Mouse (Mus musculus): ENCODE data around the gene Opcml. TPM values are rescaled to one million over a fixed set of nuclear protein-coding genes. Genes with fewer than 3 reads are reported as not detected.
A peak's percentile ranks its signal among the peaks of the same experiment; 100 is the strongest.

Opcml gene
- polyA plus RNA-seq (2015; fragmentation: Nextera tagmentation; extraction: Ambion mirVana), result 13.5 and 18.1 TPM in 2 replicates

DNA sequence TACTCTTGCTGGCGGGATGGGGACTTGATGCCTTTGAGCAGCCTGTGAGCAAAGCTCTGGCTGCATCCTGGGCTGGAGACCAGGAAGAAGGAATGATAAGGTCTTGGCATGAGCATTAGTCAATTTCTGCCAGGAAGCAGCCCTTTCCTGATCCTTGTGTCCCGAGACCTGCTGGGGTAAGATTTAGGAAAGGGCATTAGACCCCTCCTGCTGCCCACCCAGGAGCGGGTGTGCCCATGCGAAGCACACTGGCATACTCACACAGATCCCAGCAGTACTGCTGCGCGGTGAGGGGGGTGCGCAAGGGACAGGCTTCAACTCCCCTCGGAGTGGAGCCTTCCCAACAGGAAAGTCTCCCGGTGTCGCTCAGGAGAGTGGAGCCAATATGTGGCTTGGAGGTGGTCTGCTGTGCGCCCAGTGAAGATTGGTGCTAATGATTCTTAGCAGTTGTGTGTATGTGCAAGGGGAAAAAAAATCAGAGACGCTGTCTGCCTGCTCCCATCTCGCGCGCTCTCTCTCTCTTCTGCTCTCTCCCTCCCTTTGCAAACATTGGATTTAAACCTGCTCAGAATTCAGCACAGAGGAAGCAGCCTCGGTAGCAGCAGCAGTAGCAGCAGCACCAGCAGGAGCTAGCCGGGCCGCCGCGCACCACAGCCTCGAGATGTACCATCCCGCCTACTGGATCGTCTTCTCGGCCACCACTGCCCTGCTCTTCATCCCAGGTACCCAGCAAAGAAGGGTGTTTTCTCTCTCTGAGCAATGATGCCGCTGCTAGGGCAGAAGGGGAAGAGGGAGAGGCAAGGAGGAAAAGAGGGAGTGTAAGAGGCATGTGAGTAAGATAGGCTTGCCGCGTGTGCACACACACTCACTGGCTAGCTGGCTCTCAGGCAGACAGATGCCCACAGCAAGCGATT lies at the start of gene Opcml:
TSS of gene Opcml (plus strand) at position 51 of the 914 bp plus-strand sequence.
- Histone ChIP-seq H3K9ac (peak within 1 kb of the TSS; percentile 75), H3K27ac (replicated peaks) (peak within 1 kb of the TSS; percentile 74), H3K4me1 (replicated peaks) (peaks cover 19% of the 10 kb centered on the region), H3K9me3 (no peaks in the 10 kb centered on the region), H3K4me3 (peak within 1 kb of the TSS; percentile 47), H3K36me3 (no peaks in the 10 kb centered on the region), H3K4me2 (peak within 1 kb of the TSS; percentile 70), H3K27me3 (peaks cover 34% of the 10 kb centered on the region)
- ATAC-seq (ENCODE audit: low read depth), result peak; percentile 89
- WGBS, result 3% methylated on average over 28 of the region's 28 CpGs

DNA sequence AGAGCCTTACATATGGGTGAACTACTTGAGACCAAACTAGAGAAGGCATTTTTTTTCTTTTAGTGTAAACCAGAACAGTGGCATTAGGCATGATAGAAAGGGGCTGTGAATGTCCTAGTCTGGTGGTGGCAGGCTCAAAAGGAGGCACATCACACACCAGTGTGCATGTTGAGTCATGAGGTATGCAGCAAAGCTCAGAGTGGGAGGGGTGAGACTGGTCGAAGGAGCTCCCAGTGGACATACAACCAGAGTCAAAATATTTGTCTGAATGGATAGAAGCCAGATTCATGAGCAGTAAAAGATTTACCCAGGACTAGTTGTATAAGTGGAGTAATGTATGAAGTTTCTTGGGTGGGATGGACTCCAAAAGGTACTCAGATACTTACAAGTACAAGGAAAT lies 31.9 kb upstream of the Opcml start:
- no peak overlapping the region for H3K4me2 ChIP-seq
- 89% methylated on average over 1 of the region's 1 CpGs for WGBS
- H3K9me3 ChIP-seq, result no peaks in the 10 kb centered on the region
- no peaks in the 10 kb centered on the region for H3K4me1 ChIP-seq (replicated peaks)
- no peak overlapping the region for H3K4me3 ChIP-seq
- no peaks in the 10 kb centered on the region for H3K36me3 ChIP-seq
- H3K27ac ChIP-seq (replicated peaks), result no peak overlapping the region
- no peak overlapping the region for H3K9ac ChIP-seq
- ATAC-seq (ENCODE audit: low read depth), result no peak
- no peaks in the 10 kb centered on the region for H3K27me3 ChIP-seq

DNA sequence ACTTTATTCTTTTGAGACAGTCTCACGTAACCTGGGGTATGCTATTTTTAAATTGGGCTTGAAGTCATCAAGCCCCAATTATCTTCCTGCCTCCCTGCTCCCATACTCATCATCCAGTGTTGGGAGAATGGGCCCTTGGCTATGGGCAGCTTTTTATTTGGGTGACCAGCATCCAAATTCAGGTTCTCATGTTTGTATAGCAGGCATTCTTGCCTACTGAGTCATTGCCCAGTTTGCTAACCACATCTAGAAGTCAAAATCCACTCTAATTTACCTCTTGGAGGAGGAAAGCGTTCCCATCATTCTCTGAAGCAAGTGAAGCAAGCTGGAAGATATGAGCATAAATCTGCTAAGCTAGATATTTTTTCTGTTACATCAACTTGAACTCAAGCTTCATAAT lies 29.4 kb upstream of the Opcml start:
- Histone ChIP-seq H3K4me1 (replicated peaks) (no peaks in the 10 kb centered on the region), H3K4me2 (no peak overlapping the region), H3K9me3 (no peaks in the 10 kb centered on the region), H3K4me3 (no peak overlapping the region), H3K9ac (no peak overlapping the region), H3K36me3 (no peaks in the 10 kb centered on the region), H3K27me3 (no peaks in the 10 kb centered on the region), H3K27ac (replicated peaks) (no peak overlapping the region)
- no peak for ATAC-seq (ENCODE audit: low read depth)
- WGBS, result 89% methylated on average over 2 of the region's 2 CpGs

DNA sequence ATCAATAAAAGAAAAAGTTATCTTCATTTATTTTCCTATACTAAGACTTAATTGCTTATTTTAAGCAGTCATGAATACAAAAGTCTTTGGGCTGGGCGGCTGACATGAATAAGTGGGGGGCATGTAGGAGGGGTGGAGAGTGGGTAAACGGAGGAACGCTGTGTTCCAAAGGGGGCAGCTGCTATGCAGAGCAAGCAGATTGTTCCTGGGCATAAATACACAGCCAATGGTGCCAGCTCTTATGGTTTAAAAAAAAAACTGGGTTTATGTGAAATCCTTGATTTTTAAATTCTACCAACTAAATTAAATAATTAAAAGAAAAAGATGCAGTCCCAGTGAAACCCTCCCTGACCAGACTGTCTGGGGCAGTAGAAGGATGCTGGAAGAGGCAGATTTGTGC lies 24.1 kb upstream of the Opcml start:
- H3K4me1 ChIP-seq (replicated peaks), result no peaks in the 10 kb centered on the region
- 65% methylated on average over 3 of the region's 3 CpGs for WGBS
- no peak overlapping the region for H3K4me2 ChIP-seq
- H3K27ac ChIP-seq (replicated peaks), result no peak overlapping the region
- ATAC-seq (ENCODE audit: low read depth), result no peak
- no peaks in the 10 kb centered on the region for H3K27me3 ChIP-seq
- H3K9me3 ChIP-seq, result no peaks in the 10 kb centered on the region
- H3K4me3 ChIP-seq, result no peak overlapping the region
- H3K9ac ChIP-seq, result no peak overlapping the region
- H3K36me3 ChIP-seq, result no peaks in the 10 kb centered on the region

DNA sequence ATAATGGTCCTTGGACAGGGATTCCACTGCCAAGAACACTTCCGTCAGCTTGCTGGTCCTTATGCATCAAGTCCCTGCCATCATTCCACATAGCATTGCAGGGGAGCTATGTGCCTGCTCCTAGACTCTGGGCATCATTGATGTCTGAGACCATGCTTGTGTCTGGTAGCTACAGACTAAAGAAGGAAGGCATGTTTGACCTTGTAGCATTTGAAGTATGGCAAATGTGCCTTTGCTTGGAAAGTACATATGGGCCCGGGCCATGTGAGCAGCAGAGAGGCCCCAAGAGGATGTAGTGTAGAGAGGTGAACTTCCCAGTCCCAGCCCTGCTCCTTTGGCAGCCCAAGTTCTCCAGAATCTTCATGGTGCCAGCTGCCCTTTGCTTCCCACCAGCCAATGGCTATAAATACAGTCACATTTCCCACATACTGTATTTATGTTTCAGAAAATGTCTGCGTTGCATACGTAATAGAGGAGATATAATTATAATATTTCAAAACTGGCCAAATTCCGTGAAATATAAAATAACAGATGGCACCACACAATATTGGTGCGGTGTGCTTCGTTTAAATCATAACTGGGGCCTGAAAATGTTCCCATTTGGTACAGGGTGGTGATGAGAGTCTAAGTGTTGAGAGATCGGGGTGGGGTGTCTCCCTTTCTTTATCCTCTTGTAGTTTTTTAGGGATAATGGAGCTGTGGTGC lies 23.2 kb upstream of the Opcml start:
- no peak for ATAC-seq (ENCODE audit: low read depth)
- H3K36me3 ChIP-seq, result no peaks in the 10 kb centered on the region
- no peak overlapping the region for H3K4me2 ChIP-seq
- no peak overlapping the region for H3K4me3 ChIP-seq
- no peak overlapping the region for H3K9ac ChIP-seq
- no peaks in the 10 kb centered on the region for H3K9me3 ChIP-seq
- no peak overlapping the region for H3K27ac ChIP-seq (replicated peaks)
- H3K27me3 ChIP-seq, result no peaks in the 10 kb centered on the region
- 82% methylated on average over 8 of the region's 8 CpGs for WGBS
- no peaks in the 10 kb centered on the region for H3K4me1 ChIP-seq (replicated peaks)

DNA sequence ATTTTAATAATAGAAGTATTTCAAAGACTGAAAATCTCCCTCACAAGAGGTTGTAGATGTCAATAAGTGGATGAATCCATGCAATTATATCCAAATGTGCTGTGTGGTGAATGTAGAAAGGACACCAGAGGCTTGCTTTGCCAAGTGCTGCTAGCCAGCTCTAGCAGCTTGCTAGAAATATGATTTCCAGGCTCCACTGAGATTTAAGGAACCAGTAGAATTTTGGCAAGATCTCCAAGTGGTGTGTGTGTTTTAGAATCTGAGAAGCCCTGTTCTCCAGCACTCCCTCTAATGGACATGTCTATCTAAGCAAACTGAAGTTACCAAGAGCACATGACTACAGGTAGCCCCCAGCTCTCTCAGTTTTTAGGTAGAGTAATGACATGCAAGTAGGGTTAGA lies 21.8 kb upstream of the Opcml start:
- H3K9ac ChIP-seq, result no peak overlapping the region
- H3K4me3 ChIP-seq, result no peak overlapping the region
- no peak for ATAC-seq (ENCODE audit: low read depth)
- H3K27ac ChIP-seq (replicated peaks), result no peak overlapping the region
- H3K4me2 ChIP-seq, result no peak overlapping the region
- H3K36me3 ChIP-seq, result no peaks in the 10 kb centered on the region
- H3K9me3 ChIP-seq, result no peaks in the 10 kb centered on the region
- H3K4me1 ChIP-seq (replicated peaks), result no peaks in the 10 kb centered on the region
- no peaks in the 10 kb centered on the region for H3K27me3 ChIP-seq

DNA sequence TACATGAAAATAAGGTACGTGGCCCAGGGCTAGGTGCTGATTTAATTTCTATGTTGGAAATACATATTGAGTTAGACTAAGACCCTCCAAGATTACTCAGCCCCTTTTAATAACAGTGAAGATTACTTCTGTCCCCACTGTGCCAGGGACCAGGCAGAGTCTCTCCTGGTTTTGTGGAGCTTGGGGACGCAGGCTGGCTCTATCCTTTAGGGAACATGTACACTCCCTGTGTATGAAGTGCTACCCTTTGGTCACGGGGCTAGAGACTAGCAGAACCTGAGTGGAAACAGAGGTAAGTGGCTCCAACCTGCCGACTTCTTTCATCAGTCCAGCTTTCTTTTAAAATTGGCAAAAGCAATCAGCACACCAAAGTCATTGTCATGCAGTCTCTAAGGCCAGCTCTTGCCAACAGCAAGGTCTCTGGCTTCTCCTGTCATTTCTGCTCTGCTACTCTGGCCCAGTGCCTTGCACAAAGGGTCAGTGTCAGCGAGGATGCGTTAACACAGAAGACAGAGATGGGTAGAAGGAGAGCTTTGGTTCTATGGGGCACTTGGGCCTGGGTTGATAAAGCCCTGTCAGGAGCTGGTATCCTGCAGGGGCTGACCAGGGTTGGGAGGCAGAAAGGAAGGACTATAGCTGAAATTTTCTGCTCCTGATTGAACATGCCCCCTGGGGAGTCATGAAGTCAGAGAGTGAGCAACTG lies 9.1 kb upstream of the Opcml start:
- peaks cover 12% of the 10 kb centered on the region for H3K4me1 ChIP-seq (replicated peaks)
- no peaks in the 10 kb centered on the region; the same call in 1 of the 2 replicates for H3K27me3 ChIP-seq
- WGBS, result 57% methylated on average over 6 of the region's 6 CpGs
- H3K4me3 ChIP-seq, result no peak overlapping the region
- no peaks in the 10 kb centered on the region for H3K36me3 ChIP-seq
- peak; percentile 63; the same call in 1 of the 2 replicates for ATAC-seq (ENCODE audit: low read depth)
- H3K27ac ChIP-seq (replicated peaks), result no peak overlapping the region
- no peaks in the 10 kb centered on the region for H3K9me3 ChIP-seq
- H3K9ac ChIP-seq, result no peak overlapping the region
- H3K4me2 ChIP-seq, result no peak overlapping the region

DNA sequence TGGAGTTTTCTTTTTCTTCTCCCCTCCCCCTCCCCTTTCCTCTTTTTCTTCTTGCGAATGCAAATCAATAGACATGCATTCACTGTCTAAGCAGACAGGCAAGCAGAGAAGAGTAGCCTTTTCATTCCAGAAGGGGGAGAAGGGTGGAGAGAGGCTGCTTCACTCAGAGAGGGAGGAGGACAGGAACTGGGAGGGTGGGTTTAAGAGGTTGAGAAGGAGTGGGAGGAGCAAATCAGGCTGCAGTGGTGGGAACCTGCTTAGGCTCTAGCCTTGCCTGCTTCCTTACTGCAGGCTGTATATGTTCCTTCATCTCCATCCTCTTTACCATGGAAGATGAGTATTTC lies 8.6 kb upstream of the Opcml start:
- Histone ChIP-seq H3K36me3 (no peaks in the 10 kb centered on the region), H3K4me1 (replicated peaks) (peaks cover 12% of the 10 kb centered on the region), H3K9me3 (no peaks in the 10 kb centered on the region), H3K9ac (no peak overlapping the region), H3K4me2 (no peak overlapping the region), H3K27me3 (no peaks in the 10 kb centered on the region; the same call in 1 of the 2 replicates), H3K27ac (replicated peaks) (no peak overlapping the region), H3K4me3 (no peak overlapping the region)
- peak; percentile 80 for ATAC-seq (ENCODE audit: low read depth)
- 0% methylated on average over 1 of the region's 1 CpGs for WGBS

DNA sequence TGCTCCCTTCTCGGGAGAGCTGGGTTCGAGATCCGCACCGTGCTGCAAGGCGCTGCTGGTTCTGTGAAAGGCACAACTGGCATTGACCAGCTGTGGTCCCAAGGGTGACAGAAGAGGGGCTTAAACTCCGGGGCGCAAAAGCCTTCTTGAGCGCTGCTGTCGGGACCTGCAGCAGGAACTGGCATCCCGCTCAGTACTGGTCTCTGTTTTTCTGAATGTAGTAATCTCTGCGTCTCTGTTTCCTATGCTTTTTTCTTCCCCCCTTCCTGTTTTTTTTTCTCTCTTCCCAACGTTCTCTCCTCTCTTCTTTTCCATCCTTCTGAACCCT lies 1.0 kb downstream of the Opcml start:
- no peak for ATAC-seq (ENCODE audit: low read depth)
- WGBS, result 4% methylated on average over 12 of the region's 12 CpGs

DNA sequence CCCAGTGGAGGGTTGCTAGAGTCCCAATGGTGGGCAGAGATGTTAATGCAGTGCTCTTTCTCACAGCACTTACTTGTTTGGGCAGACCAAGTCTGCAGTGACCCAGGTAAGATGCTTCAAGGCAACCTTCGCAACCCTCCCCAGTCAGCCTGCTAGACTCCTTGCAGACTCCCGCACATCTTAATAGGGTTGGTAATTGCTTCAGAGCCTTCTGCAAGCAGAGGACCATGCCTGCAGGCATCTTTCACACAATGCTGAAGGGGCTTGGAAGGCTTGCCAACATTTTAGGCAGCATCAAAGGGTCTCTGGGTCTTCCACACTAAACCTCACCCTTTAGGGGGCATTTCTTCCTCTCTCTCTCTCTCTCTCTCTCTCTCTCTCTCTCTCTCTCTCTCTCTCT lies 1.7 kb downstream of the Opcml start:
- WGBS, result 41% methylated on average over 2 of the region's 2 CpGs
- Histone ChIP-seq H3K4me2 (peak overlapping the region; percentile 70), H3K36me3 (no peaks in the 10 kb centered on the region), H3K27ac (replicated peaks) (no peak overlapping the region), H3K9ac (peak overlapping the region; percentile 75; the same call in 1 of the 2 replicates), H3K4me3 (peak overlapping the region; percentile 47), H3K27me3 (peaks cover 34% of the 10 kb centered on the region), H3K4me1 (replicated peaks) (peaks cover 19% of the 10 kb centered on the region), H3K9me3 (no peaks in the 10 kb centered on the region)
- no peak for ATAC-seq (ENCODE audit: low read depth)

More for the DNA sequence above, 1.0 kb downstream of the Opcml start:
- Histone ChIP-seq H3K27ac (replicated peaks) (peak overlapping the region; percentile 74), H3K36me3 (no peaks in the 10 kb centered on the region), H3K4me2 (peak overlapping the region; percentile 70), H3K9me3 (no peaks in the 10 kb centered on the region), H3K9ac (peak overlapping the region; percentile 75), H3K4me1 (replicated peaks) (peaks cover 19% of the 10 kb centered on the region), H3K27me3 (peaks cover 34% of the 10 kb centered on the region), H3K4me3 (peak overlapping the region; percentile 47)

DNA sequence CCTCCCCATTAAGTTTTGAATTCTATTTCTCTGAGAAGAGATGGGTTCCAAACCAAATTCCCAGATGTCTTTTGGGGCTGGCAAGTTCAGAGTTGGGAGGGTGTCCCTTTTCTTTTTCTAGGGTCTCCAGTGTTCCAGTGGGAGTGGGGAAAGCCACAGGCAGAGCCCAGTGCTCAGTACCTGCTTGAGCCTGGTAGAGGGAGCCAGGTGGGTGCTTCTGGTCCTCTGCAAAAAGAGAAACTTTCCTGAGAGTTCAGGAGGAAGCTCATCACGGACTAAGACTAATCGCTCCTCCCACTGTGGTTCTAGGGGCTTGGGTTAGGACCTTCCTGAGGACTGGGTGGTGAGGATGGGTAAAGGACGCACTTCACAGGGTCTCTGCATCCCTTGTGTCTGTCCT lies 2.4 kb downstream of the Opcml start:
- Histone ChIP-seq H3K4me3 (no peak overlapping the region), H3K4me1 (replicated peaks) (peaks cover 19% of the 10 kb centered on the region), H3K27ac (replicated peaks) (no peak overlapping the region), H3K27me3 (peaks cover 34% of the 10 kb centered on the region), H3K4me2 (0 out of 2 replicates have a peak overlapping the region, but pooled peaks have one; percentile 7), H3K9ac (no peak overlapping the region), H3K9me3 (no peaks in the 10 kb centered on the region), H3K36me3 (no peaks in the 10 kb centered on the region)
- 79% methylated on average over 3 of the region's 3 CpGs for whole genome bisulfite sequencing
- no peak for ATAC-seq (ENCODE audit: low read depth)

DNA sequence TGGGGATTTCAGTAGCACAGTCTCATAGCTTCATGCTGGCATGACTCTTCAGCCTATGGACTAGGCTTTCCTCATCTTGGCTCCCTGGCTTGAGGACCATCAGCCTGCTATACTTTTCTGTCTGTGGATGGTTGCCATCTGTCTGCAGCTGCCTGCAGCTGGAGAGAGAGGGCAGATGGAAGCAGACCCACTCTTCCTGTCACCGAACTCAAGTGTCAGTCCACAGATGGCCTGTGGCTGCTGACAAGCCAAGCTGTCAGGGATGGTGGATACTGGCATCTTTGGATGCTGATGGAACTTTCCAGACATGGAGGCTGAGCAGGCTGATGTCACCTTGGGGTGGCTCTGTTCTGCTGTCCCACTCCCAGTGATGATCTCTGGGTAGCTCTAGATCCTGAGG lies 6.0 kb downstream of the Opcml start:
- H3K27me3 ChIP-seq, result peaks cover 17% of the 10 kb centered on the region
- H3K4me2 ChIP-seq, result no peak overlapping the region
- H3K9ac ChIP-seq, result no peak overlapping the region
- WGBS, result 83% methylated on average over 1 of the region's 1 CpGs
- no peaks in the 10 kb centered on the region for H3K9me3 ChIP-seq
- no peak overlapping the region for H3K27ac ChIP-seq (replicated peaks)
- peaks cover 8% of the 10 kb centered on the region; the same call in 1 of the 2 replicates for H3K4me1 ChIP-seq (replicated peaks)
- ATAC-seq (ENCODE audit: low read depth), result no peak
- no peaks in the 10 kb centered on the region for H3K36me3 ChIP-seq
- no peak overlapping the region for H3K4me3 ChIP-seq

All from neural tube, embryonic 13.5 days (tissue).